Mouse (Mus musculus): ENCODE results near the gene Ppp3ca.

The Ppp3ca gene

GRCm38 (mm10) chr3:136670110-136670359 lies at the start of gene Ppp3ca:
Gene Ppp3ca, plus strand, starts transcription at chr3:136670124.
- DNase-seq (ENCODE audit: low read depth in 2 of 2, low spot score in 2 of 2): no peak

DNA sequence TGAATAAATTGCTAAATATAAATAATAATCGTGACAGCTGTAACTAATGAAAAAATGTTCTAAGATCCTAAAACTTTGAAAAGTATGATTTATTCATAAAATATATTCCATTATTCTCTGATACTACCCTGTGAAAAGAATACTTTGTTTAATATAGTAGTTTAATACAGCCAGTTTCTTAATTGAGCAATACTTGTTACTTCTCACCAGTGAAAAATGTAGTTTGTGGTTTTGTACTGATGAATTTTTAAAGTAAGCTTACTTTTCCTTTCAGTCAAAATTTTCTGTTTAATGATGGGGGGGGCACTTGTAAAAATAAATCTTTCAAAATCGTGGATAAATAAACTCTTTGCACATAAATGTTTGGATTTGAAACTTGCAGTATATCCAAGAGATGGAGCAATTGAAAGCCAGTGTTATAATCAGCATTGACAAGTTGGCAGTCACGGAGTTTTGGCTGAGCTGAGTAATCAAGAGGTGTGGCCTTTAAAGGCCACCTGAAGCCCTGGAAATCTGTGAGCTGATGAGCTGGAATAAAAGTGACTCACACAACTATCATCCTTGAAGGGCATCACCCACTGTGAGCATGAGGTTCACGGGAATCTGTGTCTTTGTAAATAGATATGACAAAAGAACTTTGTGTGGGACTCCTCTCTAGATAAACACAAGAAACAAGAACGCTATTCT lies 29.2 kb upstream of the Ppp3ca start:
- DNase-seq (ENCODE audit: low read depth in 2 of 2, low spot score in 2 of 2): no peak

DNA sequence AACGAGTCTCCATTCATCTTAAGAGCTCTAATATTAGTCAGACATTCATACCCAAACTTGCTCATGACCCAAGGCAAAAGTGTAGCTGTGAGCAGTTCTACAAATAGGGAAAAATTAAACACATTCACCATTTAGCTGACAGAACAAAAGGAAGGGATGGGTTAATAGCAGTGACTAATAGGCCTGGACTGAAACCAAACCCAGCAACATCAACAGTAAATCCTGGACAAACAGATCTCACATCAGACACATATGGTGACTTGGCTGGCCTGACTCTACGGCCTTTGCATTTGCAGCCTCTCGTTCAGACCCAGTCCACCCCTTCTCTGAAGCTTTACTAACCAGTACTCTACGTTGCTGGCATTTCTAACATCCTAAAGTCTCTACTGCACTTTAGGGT lies 19.0 kb upstream of the Ppp3ca start:
- DNase-seq (ENCODE audit: low read depth in 2 of 2, low spot score in 2 of 2): no peak

DNA sequence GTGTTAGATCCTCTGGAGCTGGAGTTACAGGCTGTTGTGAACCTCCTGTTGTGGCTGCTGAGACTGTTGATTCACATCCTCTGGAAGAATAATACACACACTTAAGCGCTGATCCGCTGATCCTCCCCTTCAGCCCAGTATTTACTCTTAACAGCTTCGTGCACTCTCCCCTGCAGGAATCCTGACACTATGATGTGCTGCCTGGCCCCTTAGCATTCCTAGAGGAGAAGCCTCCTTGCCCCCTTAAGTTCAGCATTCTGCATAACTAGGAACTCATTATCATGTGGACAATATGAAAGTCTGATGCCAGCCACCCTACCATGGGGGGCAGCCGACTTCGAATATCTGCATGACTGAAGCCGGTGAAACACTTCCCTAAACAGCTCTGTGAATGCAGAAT lies 18.4 kb upstream of the Ppp3ca start:
- no peak for DNase-seq (ENCODE audit: low read depth in 2 of 2, low spot score in 2 of 2)

- no peak for DNase-seq (ENCODE audit: low read depth in 2 of 2, low spot score in 2 of 2)
These were observed 13.4 kb upstream of the Ppp3ca start for GRCm38 (mm10) chr3:136656460-136657035.

GRCm38 (mm10) chr3:136658681-136659080 lies 11.2 kb upstream of the Ppp3ca start:
- DNase-seq (ENCODE audit: low read depth in 2 of 2, low spot score in 2 of 2): no peak

GRCm38 (mm10) chr3:136665119-136665518 lies 4.8 kb upstream of the Ppp3ca start:
- DNase-seq (ENCODE audit: low read depth in 2 of 2, low spot score in 2 of 2): no peak

DNA sequence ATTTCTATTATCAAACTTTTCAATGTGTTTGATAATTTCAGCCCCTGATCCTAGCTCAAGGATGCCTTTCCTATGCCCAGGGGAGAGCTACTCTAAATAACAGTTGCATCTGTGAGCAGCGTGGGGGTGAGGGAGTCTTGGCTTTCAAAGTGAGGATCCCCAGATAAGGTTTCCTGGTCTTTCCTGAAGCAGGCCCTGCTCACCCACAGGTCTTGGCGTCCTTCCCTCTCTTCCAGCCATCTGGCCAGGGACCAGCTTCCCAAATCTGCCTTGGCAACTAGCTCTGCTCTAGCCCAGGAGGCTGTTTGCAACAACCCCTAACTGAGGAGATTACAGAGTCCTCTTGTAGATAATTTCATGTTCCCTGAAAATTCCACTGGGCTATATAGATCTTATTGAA lies 1.9 kb upstream of the Ppp3ca start:
- no peak for DNase-seq (ENCODE audit: low read depth in 2 of 2, low spot score in 2 of 2)

DNA sequence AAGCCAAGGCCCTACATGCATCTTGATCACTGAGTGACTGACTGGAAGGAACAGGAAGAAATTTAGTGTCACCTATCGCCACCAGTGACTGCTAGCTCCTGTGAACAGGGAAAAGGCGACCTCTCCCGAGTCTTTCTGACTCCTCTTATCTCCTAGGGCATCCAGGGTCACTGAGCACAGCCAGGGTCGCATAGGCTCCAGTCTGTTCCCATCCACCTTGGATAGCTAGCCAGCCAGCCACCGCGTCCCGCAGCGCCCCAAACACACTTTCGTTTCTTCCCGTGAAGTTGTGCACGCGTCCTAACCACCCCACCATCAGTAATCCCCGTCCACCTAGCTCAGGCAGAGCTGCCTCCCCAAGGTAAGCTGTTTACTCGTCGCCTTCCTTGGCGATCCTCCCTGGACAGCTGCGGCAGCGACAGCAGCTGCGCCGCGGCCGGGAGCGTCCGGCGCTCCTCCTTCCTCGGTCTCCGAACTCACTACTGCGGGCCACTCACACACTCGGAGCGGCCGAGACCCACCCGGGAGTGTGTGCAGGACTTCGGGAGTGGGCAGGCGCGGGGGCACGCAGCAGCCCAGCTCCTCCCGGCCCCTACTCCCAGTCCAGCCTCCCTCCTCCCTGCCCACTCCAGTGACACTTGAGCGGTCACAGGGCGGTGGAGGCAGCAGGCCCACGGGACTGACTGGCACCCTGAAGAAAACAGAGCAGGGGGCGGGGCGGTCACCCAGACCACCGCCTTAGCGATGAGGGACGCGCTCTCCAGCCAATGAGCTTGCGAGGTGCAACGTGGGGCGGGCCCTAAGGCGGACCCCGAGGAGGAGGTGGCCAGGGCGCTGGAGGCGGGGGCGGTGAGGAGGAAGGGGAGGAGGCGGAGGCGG lies 454 bp upstream of the Ppp3ca start:
- peak; percentile 98 to 99 for DNase-seq (ENCODE audit: low read depth in 2 of 2, low spot score in 2 of 2)

GRCm38 (mm10) chr3:136670360-136671131 lies 622 bp downstream of the Ppp3ca start:
- DNase-seq (ENCODE audit: low read depth in 2 of 2, low spot score in 2 of 2): peak; percentile 28 to 46

DNA sequence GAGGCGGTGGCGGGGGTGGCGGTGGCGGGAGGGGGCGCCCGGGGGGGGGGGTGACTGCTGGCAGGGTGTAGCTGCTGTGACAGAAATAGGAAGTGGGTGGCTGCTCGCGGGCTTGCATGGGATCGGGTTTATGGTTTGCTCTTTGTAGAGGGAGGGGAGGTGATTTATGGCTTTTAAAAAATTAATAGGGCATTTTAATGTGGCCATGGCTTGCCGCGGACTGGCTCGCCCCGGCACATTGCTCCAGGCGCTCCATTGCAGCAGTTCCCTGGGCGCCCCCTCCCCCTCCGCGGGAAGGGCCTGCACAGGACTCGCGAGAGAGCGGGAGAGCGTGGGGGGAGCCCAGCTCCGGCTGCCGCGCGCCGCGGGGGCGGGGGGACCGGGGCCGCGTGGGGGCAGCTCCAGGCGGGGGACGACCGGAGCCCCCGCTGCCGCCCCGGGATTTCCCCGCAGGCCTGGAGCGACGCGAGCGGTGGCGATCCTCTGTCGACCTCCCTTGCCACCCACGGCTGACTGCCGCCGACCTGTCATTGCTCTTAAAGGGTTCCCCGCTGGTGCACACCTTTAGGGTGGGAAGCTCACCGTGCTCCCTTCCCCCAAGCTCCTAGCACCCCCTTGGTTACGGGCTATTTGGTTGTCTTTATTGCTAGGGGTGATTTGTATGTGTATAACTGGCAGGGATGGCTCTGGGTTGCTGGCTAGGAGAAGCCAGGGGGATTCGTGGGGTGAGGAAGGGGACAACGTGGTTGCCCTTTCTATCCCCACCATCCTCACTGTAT lies 1.4 kb downstream of the Ppp3ca start:
- peak; percentile 63 to 67 for DNase-seq (ENCODE audit: low read depth in 2 of 2, low spot score in 2 of 2)

DNA sequence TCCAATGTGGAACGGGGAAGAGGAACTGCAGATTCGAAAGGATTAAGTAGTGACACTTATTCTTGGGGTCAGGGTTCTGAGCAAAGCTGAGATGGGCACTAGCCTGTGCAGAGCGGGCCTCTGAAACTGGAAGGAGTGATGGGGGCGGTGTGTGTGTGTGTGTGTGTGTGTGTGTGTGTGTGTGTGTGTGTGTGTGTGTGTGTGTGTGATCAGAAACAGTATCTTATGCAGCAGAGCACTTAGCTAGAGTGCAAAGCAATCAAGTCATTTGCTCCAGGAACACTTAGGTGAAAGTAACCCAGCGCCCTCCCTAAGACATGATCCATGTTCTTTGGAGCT lies 2.0 kb downstream of the Ppp3ca start:
- peak; percentile 14 to 32 for DNase-seq (ENCODE audit: low read depth in 2 of 2, low spot score in 2 of 2)

DNA sequence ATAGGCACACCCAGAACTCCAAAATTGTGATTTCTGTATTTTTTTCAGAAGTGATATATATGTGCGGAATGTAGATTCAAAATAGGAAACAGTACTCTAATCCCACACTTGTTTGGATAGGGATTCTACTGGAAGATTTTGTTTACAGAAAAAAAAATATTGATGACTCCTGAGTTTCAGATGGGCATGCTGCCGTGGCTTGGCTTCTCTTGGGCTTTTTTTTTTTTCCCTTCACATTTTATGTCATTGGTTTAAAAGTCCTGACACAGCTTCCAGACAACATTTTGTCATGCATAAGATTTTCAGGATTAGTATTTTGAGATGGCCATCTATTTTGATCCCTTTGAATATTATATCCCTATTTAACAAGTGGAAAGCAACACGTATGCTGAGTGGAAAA lies 2.9 kb downstream of the Ppp3ca start:
- DNase-seq (ENCODE audit: low read depth in 2 of 2, low spot score in 2 of 2): no peak

DNA sequence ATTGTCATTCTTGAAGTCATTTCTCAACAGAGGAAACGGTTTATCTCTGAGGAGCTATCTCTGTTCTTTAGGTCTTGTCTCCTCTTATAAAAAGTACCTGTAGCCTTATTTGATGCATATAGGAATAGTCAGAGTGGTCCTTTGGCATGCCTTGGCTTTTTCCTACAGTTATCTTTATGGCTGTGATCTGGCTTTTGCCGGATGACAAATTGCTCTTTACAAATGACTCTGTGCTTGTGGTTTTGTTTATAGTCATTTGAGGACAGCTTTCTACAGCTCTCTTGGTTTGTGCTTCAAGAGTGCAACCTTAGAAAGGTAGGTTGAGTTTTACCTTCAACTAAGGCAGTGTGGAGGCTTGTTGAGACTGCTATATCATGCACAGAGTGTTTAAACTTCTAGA lies 3.4 kb downstream of the Ppp3ca start:
- DNase-seq (ENCODE audit: low read depth in 2 of 2, low spot score in 2 of 2): no peak

- no peak for DNase-seq (ENCODE audit: low read depth in 2 of 2, low spot score in 2 of 2)
These were observed 4.6 kb downstream of the Ppp3ca start for GRCm38 (mm10) chr3:136674486-136674885.

- DNase-seq (ENCODE audit: low read depth in 2 of 2, low spot score in 2 of 2): no peak
These were observed 7.1 kb downstream of the Ppp3ca start for GRCm38 (mm10) chr3:136676991-136677390.

DNA sequence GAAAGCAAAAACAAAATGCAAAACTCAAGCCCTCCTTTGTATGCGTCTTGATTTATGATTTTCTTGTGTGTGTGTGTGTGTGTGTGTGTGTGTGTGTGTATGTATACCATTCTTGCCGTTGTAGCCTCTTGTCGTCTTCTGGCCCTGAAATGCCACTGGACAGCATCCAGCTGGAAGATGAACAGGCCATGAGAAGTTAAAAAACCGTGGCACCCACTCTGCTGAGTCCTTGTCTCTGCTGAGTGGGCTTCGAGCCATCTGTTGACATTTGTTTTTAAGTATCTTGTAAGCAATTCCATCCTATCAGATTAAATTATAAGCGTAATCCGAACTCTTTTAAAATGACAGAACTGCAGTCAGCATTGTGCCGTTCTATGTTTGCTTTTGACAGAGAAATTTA lies 8.5 kb downstream of the Ppp3ca start:
- no peak for DNase-seq (ENCODE audit: low read depth in 2 of 2, low spot score in 2 of 2)

DNA sequence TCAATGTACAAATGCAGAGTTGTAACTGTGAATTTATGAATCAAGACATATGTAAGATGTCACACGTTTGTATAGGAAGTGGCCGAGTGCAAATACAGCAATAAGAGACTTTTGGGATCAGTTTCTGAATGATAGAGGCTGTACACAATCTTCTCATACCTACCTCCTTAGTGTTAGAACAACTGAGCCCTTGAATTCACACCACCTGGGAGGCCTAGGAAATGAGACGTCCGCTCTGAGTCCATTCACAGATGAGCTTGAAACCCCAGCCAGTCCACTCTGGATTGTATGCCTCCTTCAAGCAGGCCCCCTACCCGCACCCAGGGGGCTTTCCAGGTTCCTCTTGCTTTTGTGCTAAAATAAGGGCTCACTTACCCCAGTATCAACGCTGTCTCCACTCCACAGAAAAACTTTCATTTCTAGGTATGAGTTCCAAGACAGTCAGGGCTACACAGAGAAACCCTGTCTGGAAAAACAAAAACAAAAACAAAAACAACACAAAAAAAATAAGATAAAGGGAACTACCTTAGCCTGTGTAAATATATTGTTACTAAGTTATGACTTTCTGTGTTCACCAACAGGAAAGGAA lies 10.1 kb downstream of the Ppp3ca start:
- no peak for DNase-seq (ENCODE audit: low read depth in 2 of 2, low spot score in 2 of 2)

DNA sequence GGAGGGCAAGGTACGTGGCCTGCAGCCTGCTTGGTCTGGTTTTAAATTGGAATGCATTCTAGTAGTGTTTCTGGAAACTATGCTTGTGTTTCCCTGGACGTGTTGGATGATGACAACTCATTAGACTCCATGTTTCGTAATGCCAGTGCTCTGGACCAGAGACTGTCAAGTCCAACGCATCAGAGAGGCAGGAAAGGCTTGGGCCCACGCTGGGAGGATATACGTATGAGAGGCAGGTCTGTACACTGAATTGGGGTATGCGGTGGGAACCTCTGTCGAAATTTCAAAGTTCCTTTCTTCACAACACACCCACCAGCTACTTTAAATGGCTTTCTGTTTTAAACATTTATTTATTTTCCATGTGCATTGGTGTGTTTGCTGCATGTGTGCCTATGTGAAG lies 12.3 kb downstream of the Ppp3ca start:
- no peak for DNase-seq (ENCODE audit: low read depth in 2 of 2, low spot score in 2 of 2)

DNA sequence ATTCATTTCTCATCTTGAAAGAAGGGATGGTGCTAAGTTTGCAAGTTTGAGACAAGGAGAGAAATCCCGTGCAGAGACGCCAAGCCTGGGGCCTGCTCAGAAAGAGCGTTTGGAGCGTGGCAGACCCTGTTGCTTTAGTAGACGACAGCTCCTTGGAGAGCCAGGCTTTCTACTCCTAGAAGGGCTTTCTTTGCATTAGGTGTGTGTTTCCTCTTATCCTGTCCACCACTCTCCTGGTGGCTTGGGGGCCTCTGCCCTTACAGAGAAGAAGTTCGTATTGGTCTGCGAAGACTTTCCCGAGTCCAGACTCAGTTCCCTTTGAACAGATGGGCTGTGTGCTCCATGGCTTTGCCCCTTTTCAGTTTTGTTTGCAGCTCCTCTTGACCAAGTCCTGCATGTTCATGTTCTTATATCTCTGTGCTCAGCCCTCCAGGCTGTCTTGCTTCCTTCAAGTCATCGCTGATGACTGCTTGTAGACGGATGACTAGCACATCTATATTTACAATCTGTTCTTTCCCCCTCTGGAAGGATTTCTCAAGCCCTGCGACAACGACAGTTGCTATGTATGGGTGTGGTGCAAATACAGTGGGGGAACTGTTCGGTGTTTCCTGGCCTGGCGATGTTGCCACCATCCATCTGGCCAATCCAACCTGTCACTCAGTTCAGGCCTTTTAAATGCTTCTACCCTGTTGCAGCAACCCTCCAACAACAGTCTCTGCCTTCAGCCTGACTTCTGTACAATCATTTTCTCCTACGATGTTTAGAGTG lies 14.5 kb downstream of the Ppp3ca start:
- no peak for DNase-seq (ENCODE audit: low read depth in 2 of 2, low spot score in 2 of 2)

Data from CD8-positive naive resting alpha-beta T cell, adult 2 months (primary cell).